Mouse (Mus musculus) liver, embryonic 16.5 days (tissue): Measurements from ENCODE around the gene Lhfpl2. TPM values are rescaled to one million over a fixed set of nuclear protein-coding genes. Genes with fewer than 3 reads are reported as not detected.

Source experiments
- ATAC-seq: fragments of 200-750 bp; cut with Nextera tagmentation; 2 replicates; pipeline ENCODE4 v1.8.0; 2017; ENCODE audit warnings: low read depth, mild to moderate bottlenecking, moderate number of reproducible peaks, moderate library complexity
- H3K27ac ChIP-seq: fragments of 300-500 bp; sonication (generic); 2 replicates; pipeline ENCODE4 v1.5.1; 2014; ENCODE audit warnings: mild to moderate bottlenecking, low read length
- H3K27me3 ChIP-seq: fragments of 300-500 bp; sonication (generic); 2 replicates; pipeline ENCODE4 v1.6.1; 2014; ENCODE audit warnings: low read depth, low read length, mixed read lengths; ENCODE audit not compliant: control insufficient read depth, insufficient read depth
- H3K36me3 ChIP-seq: fragments of 300-500 bp; sonication (generic); 2 replicates; pipeline ENCODE4 v1.6.1; 2014; ENCODE audit warnings: mild to moderate bottlenecking; ENCODE audit not compliant: control insufficient read depth, insufficient read depth
- H3K4me1 ChIP-seq: fragments of 300-500 bp; sonication (generic); 2 replicates; pipeline ENCODE4 v1.6.1; 2014; ENCODE audit warnings: low read depth, low read length, mixed read lengths; ENCODE audit not compliant: control insufficient read depth
- H3K4me2 ChIP-seq: fragments of 300-500 bp; sonication (generic); 2 replicates; pipeline ENCODE4 v1.6.1; 2014; ENCODE audit warnings: low read depth, low read length, mixed read lengths
- H3K4me3 ChIP-seq: fragments of 300-500 bp; sonication (generic); 2 replicates; pipeline ENCODE4 v1.5.1; 2014; ENCODE audit warnings: low read depth, mild to moderate bottlenecking, low read length
- H3K9ac ChIP-seq: fragments of 300-500 bp; sonication (generic); 2 replicates; pipeline ENCODE4 v1.6.1; 2014; ENCODE audit warnings: low read depth, low read length
- H3K9me3 ChIP-seq: fragments of 300-500 bp; sonication (generic); replicated peaks from 2 replicates; pipeline ENCODE4 v1.6.1; 2016; ENCODE audit warnings: low read length; ENCODE audit not compliant: control insufficient read depth
- WGBS: fragments of 180-500 bp; shearing (Covaris S2); extraction: QIAGEN DNeasy Blood & Tissue Kit; methylation state at CpG from one replicate; pipeline ENCODE4 v1.1.7; 2014; ENCODE audit not compliant: insufficient replicate concordance; 5-methylcytosine and 5-hydroxymethylcytosine counted together
- polyA plus RNA-seq: library from polyadenylated mRNA; unstranded; fragments of >200 nt; fragmentation: Nextera tagmentation; extraction: Ambion mirVana; gene quantifications from 2 replicates; pipeline ENCODE4 v1.2.1, GENCODE M21; 2015

Gene Lhfpl2
- polyA plus RNA-seq, 1 experiment from 2014 or later, result 3.9 TPM

DNA sequence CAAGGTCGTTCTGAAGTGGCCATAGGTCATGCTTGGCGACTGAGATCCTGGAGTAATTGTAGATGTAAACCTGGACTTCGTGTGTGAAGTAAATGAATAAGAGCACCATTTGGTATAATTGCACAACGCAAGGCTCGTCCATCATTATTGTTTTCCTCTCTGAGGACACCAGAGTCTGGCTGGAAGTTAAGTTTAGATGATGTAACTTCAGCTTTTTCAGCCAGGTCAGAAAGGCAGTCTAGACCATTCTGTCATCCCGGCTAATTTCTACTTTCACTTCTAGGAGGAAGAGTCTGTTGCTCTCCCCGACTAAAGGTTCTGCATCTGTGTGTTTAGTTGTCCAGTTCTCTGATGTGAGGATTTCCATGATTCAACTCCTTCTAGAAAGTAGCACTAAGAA, 7.6 kb upstream of the Lhfpl2 start:
- H3K27ac ChIP-seq, result no peak overlapping the region
- no peak for ATAC-seq
- no peak overlapping the region for H3K4me2 ChIP-seq
- H3K36me3 ChIP-seq, result no peaks in the 10 kb centered on the region
- H3K4me3 ChIP-seq, result no peak overlapping the region
- peaks cover 3% of the 10 kb centered on the region for H3K27me3 ChIP-seq
- H3K9me3 ChIP-seq, result no peaks in the 10 kb centered on the region
- H3K4me1 ChIP-seq, result no peaks in the 10 kb centered on the region
- no peak overlapping the region for H3K9ac ChIP-seq
- 26% methylated on average over 7 of the region's 7 CpGs for WGBS

DNA sequence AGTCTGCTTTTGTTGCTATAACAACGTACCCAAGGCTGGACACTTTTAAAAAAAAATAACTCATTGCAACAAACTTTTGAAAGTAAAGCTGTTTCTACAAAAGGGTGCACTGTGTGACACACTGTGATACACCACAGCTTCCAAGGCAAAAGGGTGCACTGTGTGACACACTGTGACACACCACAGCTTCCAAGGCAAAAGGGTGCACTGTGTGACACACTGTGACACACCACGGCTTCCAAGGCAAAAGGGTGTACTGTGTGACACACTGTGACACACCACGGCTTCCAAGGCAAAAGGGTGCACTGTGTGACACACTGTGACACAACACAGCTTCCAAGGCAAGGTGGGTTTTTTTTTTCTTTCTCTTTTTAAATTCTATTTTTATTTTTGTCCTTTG, 6.8 kb upstream of the Lhfpl2 start:
- H3K9me3 ChIP-seq, result no peaks in the 10 kb centered on the region
- peaks cover 11% of the 10 kb centered on the region for H3K27me3 ChIP-seq
- H3K9ac ChIP-seq, result no peak overlapping the region
- ATAC-seq, result no peak
- 72% methylated on average over 3 of the region's 3 CpGs for WGBS
- H3K27ac ChIP-seq, result no peak overlapping the region
- H3K36me3 ChIP-seq, result no peaks in the 10 kb centered on the region
- no peak overlapping the region for H3K4me2 ChIP-seq
- H3K4me3 ChIP-seq, result no peak overlapping the region
- no peaks in the 10 kb centered on the region for H3K4me1 ChIP-seq

DNA sequence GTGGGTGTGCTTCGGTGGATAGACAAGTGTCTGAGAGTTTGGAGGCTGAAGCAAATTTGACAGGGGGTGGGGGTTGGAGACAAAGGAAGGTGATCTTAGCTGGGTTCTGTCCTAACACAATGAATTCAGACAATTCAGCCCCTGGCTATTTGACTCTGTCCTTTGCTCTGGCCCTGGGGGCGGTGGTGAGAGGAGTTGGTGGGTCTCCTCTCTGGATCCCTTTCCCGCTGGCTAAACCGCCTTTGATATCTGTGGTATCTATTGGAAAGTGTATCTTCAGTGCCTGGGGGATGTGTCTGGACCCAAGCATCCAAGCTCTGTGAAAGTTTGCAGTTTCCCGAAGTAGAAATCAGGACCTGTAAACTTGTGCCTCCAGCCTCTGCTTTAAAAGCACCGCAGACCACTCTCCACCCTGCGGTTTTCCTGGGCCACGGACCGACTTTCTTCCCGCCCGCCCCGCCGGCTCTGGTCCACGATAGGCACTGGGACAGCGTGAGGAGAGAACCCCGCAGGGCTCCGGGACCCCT, 497 bp upstream of the Lhfpl2 start:
- Histone ChIP-seq H3K4me1 (no peaks in the 10 kb centered on the region), H3K9me3 (no peaks in the 10 kb centered on the region), H3K4me3 (peak overlapping the region; percentile 64), H3K9ac (peak overlapping the region; percentile 58), H3K27me3 (peaks cover 49% of the 10 kb centered on the region), H3K27ac (no peak overlapping the region), H3K36me3 (no peaks in the 10 kb centered on the region), H3K4me2 (peak overlapping the region; percentile 76)
- ATAC-seq, result no peak
- 3% methylated on average over 17 of the region's 17 CpGs for WGBS

DNA sequence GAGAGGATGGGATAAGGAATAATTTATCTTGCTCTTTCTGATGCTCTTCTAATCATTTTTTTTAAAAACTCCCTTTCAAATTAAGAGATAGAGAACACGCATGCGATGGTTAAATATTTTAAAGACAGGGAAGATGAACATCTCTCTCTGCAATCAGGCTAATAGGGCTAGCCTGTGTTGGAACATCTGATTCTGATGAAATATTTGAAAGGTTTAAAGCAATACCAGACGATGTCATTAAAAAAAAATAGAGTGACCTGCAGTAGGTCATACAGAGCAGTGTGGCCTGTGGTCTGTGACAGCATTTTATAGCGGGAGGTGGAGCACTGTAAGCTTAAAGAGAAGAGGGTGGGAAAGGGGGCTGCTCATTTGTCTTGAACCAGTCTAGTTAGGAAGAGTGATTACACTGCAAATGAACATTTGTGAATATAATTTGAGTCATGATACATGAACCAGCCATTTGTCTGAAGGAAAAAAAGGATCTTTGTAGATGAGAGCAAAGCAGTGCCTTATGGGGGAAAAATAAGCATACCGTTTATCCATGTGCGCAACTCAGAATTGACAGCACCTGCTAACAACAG, 1.1 kb downstream of the Lhfpl2 start:
- H3K4me2 ChIP-seq, result peak overlapping the region; percentile 76
- peaks cover 46% of the 10 kb centered on the region for H3K27me3 ChIP-seq
- H3K4me3 ChIP-seq, result peak overlapping the region; percentile 64
- H3K4me1 ChIP-seq, result peaks cover 9% of the 10 kb centered on the region
- no peaks in the 10 kb centered on the region for H3K36me3 ChIP-seq
- no peak overlapping the region for H3K27ac ChIP-seq
- ATAC-seq, result no peak
- WGBS, result 41% methylated on average over 6 of the region's 6 CpGs
- no peak overlapping the region for H3K9ac ChIP-seq
- H3K9me3 ChIP-seq, result no peaks in the 10 kb centered on the region

DNA sequence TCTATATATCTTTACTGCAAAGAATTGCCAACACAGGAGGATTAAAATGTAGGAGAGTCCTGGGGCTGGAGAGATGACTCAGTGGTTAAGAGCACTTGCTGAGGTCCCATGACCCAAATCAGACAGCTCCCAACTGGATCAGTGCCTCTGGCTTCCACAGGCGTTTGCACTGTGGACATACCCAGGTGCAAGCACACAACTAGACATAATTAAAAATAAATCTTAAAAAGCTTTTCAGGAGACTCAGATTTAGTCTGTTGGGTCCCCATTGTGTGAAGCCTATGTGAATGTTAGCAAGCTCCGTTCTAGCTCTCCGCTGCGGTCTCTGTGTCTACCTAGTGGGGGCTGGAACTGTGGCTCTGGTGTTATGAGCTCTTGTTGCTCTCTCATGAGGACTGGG, 1.8 kb downstream of the Lhfpl2 start:
- Histone ChIP-seq H3K9ac (no peak overlapping the region), H3K4me1 (peaks cover 9% of the 10 kb centered on the region), H3K27ac (no peak overlapping the region), H3K36me3 (no peaks in the 10 kb centered on the region), H3K4me3 (no peak overlapping the region), H3K27me3 (peaks cover 46% of the 10 kb centered on the region), H3K4me2 (no peak overlapping the region), H3K9me3 (no peaks in the 10 kb centered on the region)
- no peak for ATAC-seq
- WGBS, result 66% methylated on average over 4 of the region's 4 CpGs

DNA sequence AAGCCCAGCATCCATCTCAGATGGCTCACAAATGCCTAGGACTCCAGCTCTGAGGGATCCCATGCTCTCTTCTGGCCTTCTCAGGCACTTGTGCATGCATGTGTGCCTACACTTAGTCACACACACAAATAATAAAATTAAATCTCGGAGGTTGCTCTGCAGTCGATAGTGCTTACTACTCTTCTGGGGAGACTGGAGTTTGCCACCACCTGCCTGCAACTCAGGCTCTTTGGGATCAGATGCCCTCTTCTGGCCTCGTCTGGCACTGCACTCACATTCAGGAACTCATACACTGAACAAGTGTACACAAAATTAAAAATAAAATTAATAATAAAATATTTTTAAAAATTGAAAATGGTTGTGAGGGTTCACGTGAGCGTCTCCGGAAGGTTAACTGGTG, 2.2 kb downstream of the Lhfpl2 start:
- Histone ChIP-seq H3K4me1 (peaks cover 9% of the 10 kb centered on the region), H3K27me3 (peaks cover 46% of the 10 kb centered on the region)
- 56% methylated on average over 6 of the region's 6 CpGs for WGBS

DNA sequence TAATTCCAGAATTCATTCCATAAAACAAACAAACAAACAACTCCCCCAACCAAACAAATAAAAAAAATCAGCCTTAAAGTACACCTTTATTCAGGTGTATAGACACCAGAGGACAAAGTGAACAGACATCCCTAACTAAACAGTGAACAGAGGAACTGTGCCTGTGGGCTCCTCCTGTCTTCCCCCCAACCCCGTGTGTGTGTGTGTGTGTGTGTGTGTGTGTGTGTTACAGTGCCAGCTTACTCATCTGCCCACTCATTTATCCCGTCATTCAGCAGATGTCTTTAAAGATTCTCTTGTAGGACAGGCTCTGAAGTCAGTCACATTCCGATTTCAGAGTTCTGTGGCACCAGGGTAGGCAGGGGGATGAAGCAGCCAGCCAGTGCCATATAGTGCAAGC, 2.9 kb downstream of the Lhfpl2 start:
- no peak overlapping the region for H3K4me3 ChIP-seq
- peaks cover 41% of the 10 kb centered on the region for H3K27me3 ChIP-seq
- H3K4me2 ChIP-seq, result no peak overlapping the region
- H3K9ac ChIP-seq, result no peak overlapping the region
- no peak for ATAC-seq
- WGBS, result 49% methylated on average over 3 of the region's 3 CpGs
- no peaks in the 10 kb centered on the region for H3K9me3 ChIP-seq
- peaks cover 9% of the 10 kb centered on the region for H3K4me1 ChIP-seq
- H3K27ac ChIP-seq, result no peak overlapping the region
- H3K36me3 ChIP-seq, result no peaks in the 10 kb centered on the region

More for the DNA sequence above, 2.2 kb downstream of the Lhfpl2 start:
- H3K4me3 ChIP-seq, result no peak overlapping the region
- no peaks in the 10 kb centered on the region for H3K9me3 ChIP-seq
- H3K4me2 ChIP-seq, result no peak overlapping the region
- no peak overlapping the region for H3K27ac ChIP-seq
- no peak overlapping the region for H3K9ac ChIP-seq
- ATAC-seq, result no peak
- H3K36me3 ChIP-seq, result no peaks in the 10 kb centered on the region

DNA sequence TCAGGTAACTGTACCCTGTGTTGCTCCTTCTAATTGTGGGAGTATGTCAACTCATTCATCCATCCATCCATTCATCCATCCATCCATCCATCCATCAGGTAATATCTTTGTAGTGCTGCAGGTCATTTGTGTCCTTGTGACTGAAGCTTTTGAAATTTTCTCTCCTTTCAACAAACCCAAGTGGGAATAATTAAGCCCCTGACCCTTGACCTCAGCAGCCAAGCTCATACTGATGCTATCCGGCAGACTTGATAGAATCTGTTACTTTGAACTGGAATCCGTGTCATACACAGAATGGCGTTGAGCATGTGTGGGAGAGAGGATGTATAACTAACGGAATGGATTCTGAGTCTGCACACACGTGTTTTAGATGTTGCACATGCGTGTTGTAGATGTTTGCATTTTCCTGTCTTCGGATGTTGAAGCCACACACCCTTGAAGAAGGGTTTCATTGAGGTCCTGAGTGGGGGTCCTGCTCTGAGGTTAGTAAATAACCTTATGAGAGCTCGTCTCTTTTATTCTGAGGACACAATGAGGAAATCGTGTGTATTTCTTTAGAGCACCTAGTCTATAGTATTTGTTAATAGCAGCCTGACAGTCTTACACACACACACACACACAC, 3.8 kb downstream of the Lhfpl2 start:
- no peak for ATAC-seq
- Histone ChIP-seq H3K4me3 (no peak overlapping the region), H3K4me2 (no peak overlapping the region), H3K4me1 (peaks cover 9% of the 10 kb centered on the region), H3K9ac (no peak overlapping the region), H3K9me3 (no peaks in the 10 kb centered on the region), H3K36me3 (no peaks in the 10 kb centered on the region), H3K27me3 (peaks cover 34% of the 10 kb centered on the region), H3K27ac (no peak overlapping the region)
- 65% methylated on average over 9 of the region's 9 CpGs for WGBS

DNA sequence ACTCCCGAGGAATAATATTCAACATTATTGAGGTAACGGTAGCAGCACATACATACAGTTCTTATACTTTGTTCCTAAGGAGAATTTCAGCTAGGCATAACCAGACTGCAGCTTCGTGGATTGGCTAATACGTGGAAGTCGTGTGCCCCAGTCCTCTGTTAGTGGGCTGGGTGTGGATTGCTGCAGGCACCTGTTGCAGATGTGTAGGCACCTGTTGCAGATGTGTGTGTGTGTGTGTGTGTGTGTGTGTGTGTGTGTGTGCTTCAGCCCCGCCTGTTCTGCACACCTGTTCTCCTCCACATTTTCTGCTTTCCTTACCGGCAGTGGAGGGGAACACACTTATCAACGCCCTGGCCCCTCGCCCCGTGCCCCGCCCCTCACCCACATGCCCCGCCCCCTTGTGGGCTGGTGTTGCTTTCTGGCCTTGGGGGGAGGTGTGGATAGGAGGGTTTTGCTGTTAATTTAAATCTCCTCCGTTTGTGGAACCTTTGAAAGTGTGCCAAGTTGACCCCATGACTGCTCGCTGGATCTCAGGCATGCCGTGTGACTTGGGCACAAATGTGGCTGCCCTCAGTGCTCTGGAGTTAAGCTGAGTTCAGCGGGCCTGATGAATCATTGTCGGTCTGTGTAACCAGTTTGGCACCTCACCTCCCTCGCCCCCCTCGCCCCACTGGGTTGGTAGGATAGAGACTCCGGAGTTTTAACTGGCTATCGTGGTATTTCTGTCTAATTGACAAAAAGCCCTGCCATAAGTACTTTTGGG, 4.9 kb downstream of the Lhfpl2 start:
- WGBS, result 12% methylated on average over 21 of the region's 21 CpGs
- Histone ChIP-seq H3K4me2 (peak overlapping the region; percentile 24), H3K9me3 (no peaks in the 10 kb centered on the region), H3K27ac (no peak overlapping the region), H3K4me1 (peaks cover 9% of the 10 kb centered on the region), H3K4me3 (no peak overlapping the region), H3K27me3 (peaks cover 23% of the 10 kb centered on the region), H3K9ac (no peak overlapping the region), H3K36me3 (no peaks in the 10 kb centered on the region)
- ATAC-seq, result peak; percentile 31; the same call in 1 of the 2 replicates
